ENCODE assay signal across 22 mouse cellular contexts in the genomic region with DNA sequence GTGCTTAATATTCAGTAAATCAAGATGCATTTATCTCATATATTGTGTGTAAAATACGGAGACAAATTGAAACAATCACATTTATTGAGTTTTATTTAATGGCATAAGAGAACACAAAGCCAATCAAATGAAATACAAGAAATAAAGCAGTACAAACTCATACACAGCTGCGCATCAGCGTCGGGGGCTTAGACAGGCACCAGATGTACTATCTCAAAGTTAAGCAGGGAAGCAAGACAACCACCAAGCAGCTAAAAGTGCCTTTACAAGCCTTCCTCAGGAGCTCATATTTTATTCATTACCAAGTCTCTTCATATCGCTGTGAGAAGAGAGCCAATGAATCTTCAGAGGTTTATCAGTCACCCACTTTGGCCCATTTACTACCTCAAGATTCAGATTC.
DNase-seq lines count a peak whose midpoint lies in the region; ATAC-seq and TF ChIP-seq lines count a peak whose summit lies in the region.
"Had no signal": no experiment of that assay in that cellular context is flagged by ENCODE, and none has a peak within 500 bp of the region (broad histone marks: within the 10 kb centered on the region; RNA-seq: fewer than 3 reads in every experiment).

No protein-coding gene starts in this region.

- ATAC-seq in kidney, postnatal 0 days (replicated peaks; ENCODE audit: low FRiP score, low read depth), result no peak
- ATAC-seq in lung, embryonic 14.5 days (ENCODE audit: insufficient read depth), result peak; percentile 66; the same call in 1 of the 2 replicates
- ATAC-seq in lung, embryonic 16.5 days (ENCODE audit: low read depth), result peak; percentile 52; the same call in 1 of the 2 replicates
- peak; percentile 46; the same call in 1 of the 2 replicates for ATAC-seq in stomach, embryonic 14.5 days (ENCODE audit: insufficient number of reproducible peaks, insufficient read depth, low FRiP score, low read depth)
- no peak for ATAC-seq in stomach, postnatal 0 days (ENCODE audit: low FRiP score, low TSS enrichment)
- ATAC-seq: activated CD4-positive, CD25-positive, alpha-beta regulatory T cell, adult 4 months; CD4-positive, CD25-positive, alpha-beta regulatory T cell, adult 4 months; Patski had no signal

- H3K9ac ChIP-seq in kidney, postnatal 0 days (ENCODE audit: low read depth, low read length), result no peak overlapping the region
- no peak overlapping the region for H3K9ac ChIP-seq in lung, embryonic 14.5 days
- H3K9ac ChIP-seq in lung, embryonic 16.5 days (ENCODE audit: low read length), result no peak overlapping the region
- H3K9ac ChIP-seq in stomach, embryonic 14.5 days (replicated peaks; ENCODE audit: low read depth, low read length), result no peak overlapping the region
- H3K9ac ChIP-seq in stomach, postnatal 0 days (ENCODE audit: low read length), result no peak overlapping the region

- TF ChIP-seq CTCF in kidney, postnatal 0 days (IDR thresholded peaks at IDR 0.05; ENCODE audit: low read depth), result no peak
- no peak for TF ChIP-seq CTCF in lung, embryonic 14.5 days (IDR thresholded peaks at IDR 0.05; ENCODE audit: low read depth)
- TF ChIP-seq CTCF in stomach, postnatal 0 days (IDR thresholded peaks at IDR 0.05; ENCODE audit: low read depth), result no peak

- TF ChIP-seq EP300 in stomach, postnatal 0 days (optimal IDR thresholded peaks at IDR 0.05), result no peak

- DNase-seq in kidney, postnatal 0 days (ENCODE audit: low spot score), result peak; percentile 34
- DNase-seq in kidney, postnatal 14 days, result no peak
- peak; percentile 60 for DNase-seq in lung, embryonic 14.5 days
- DNase-seq in lung, postnatal 36 days, result no peak
- DNase-seq in lung, postnatal 10 days, result no peak
- DNase-seq in stomach, postnatal 0 days (ENCODE audit: low spot score), result no peak
- DNase-seq: adrenal gland, adult 2 months; adrenal gland, adult 8-10 months; adrenal gland, postnatal 10 days; adrenal gland, postnatal 14 days; adrenal gland, postnatal 25 days; adrenal gland, postnatal 36 days; B cell, adult 2 months; cerebellum, adult 11 months; cerebellum, adult 11-12 months had no signal

- no peaks in the 10 kb centered on the region for H3K36me3 ChIP-seq in kidney, postnatal 0 days (ENCODE audit: insufficient read depth, low read length)
- no peaks in the 10 kb centered on the region for H3K36me3 ChIP-seq in lung, embryonic 14.5 days (ENCODE audit: insufficient read depth)
- H3K36me3 ChIP-seq in lung, embryonic 16.5 days (ENCODE audit: control insufficient read depth, insufficient read depth, low read length), result no peaks in the 10 kb centered on the region
- no peaks in the 10 kb centered on the region for H3K36me3 ChIP-seq in stomach, embryonic 14.5 days (ENCODE audit: control insufficient read depth, insufficient read depth, low read length)
- no peaks in the 10 kb centered on the region for H3K36me3 ChIP-seq in stomach, postnatal 0 days (ENCODE audit: control insufficient read depth, insufficient read depth, low read length)
- H3K36me3 ChIP-seq: G1E had no signal

- H3K27me3 ChIP-seq in kidney, postnatal 0 days (ENCODE audit: insufficient read depth, low read length), result no peaks in the 10 kb centered on the region
- no peaks in the 10 kb centered on the region for H3K27me3 ChIP-seq in lung, embryonic 14.5 days (ENCODE audit: insufficient read depth, low read length)
- no peaks in the 10 kb centered on the region for H3K27me3 ChIP-seq in lung, embryonic 16.5 days (ENCODE audit: control insufficient read depth, insufficient read depth, low read depth, low read length)
- H3K27me3 ChIP-seq in stomach, embryonic 14.5 days (ENCODE audit: control insufficient read depth, insufficient read depth, low read length), result no peaks in the 10 kb centered on the region
- H3K27me3 ChIP-seq in stomach, postnatal 0 days (ENCODE audit: control insufficient read depth, insufficient read depth, low read length), result no peaks in the 10 kb centered on the region
- H3K27me3 ChIP-seq: CH12.LX, Patski had no signal

- H3K4me3 ChIP-seq in kidney, postnatal 0 days (replicated peaks; ENCODE audit: low read depth, low read length), result no peak overlapping the region
- H3K4me3 ChIP-seq in lung, embryonic 14.5 days (ENCODE audit: low read depth, low read length), result no peak overlapping the region
- no peak overlapping the region for H3K4me3 ChIP-seq in lung, embryonic 16.5 days (ENCODE audit: low read length)
- no peak overlapping the region for H3K4me3 ChIP-seq in stomach, embryonic 14.5 days (ENCODE audit: low read depth, low read length)
- H3K4me3 ChIP-seq in stomach, postnatal 0 days (ENCODE audit: low read depth, low read length), result no peak overlapping the region

- H3K27ac ChIP-seq in kidney, postnatal 0 days, result no peak overlapping the region
- no peak overlapping the region for H3K27ac ChIP-seq in lung, embryonic 14.5 days (ENCODE audit: low read depth)
- H3K27ac ChIP-seq in lung, embryonic 16.5 days (ENCODE audit: low read length), result no peak overlapping the region
- H3K27ac ChIP-seq in stomach, embryonic 14.5 days (ENCODE audit: low read length), result no peak overlapping the region
- H3K27ac ChIP-seq in stomach, postnatal 0 days (replicated peaks), result no peak overlapping the region

- no peak overlapping the region for H3K4me2 ChIP-seq in kidney, postnatal 0 days (ENCODE audit: low read length)
- H3K4me2 ChIP-seq in lung, embryonic 14.5 days, result no peak overlapping the region
- no peak overlapping the region for H3K4me2 ChIP-seq in lung, embryonic 16.5 days (ENCODE audit: low read depth, low read length)
- no peak overlapping the region for H3K4me2 ChIP-seq in stomach, embryonic 14.5 days (replicated peaks; ENCODE audit: low read depth, low read length)
- no peak overlapping the region for H3K4me2 ChIP-seq in stomach, postnatal 0 days (replicated peaks; ENCODE audit: low read depth)

- no peaks in the 10 kb centered on the region for H3K4me1 ChIP-seq in kidney, postnatal 0 days (replicated peaks; ENCODE audit: insufficient read depth, low read length)
- H3K4me1 ChIP-seq in lung, embryonic 14.5 days (ENCODE audit: insufficient read depth), result no peaks in the 10 kb centered on the region
- no peaks in the 10 kb centered on the region for H3K4me1 ChIP-seq in lung, embryonic 16.5 days (replicated peaks; ENCODE audit: control insufficient read depth, insufficient read depth, low read length)
- H3K4me1 ChIP-seq in stomach, embryonic 14.5 days (ENCODE audit: control insufficient read depth, insufficient read depth, low read length), result peaks cover 4% of the 10 kb centered on the region; the same call in 1 of the 2 replicates
- no peaks in the 10 kb centered on the region for H3K4me1 ChIP-seq in stomach, postnatal 0 days (replicated peaks; ENCODE audit: control insufficient read depth, insufficient read depth)

- no peaks in the 10 kb centered on the region for H3K9me3 ChIP-seq in kidney, postnatal 0 days (replicated peaks; ENCODE audit: low read length)
- no peaks in the 10 kb centered on the region for H3K9me3 ChIP-seq in lung, embryonic 14.5 days (ENCODE audit: low read depth, low read length)
- no peaks in the 10 kb centered on the region for H3K9me3 ChIP-seq in lung, embryonic 16.5 days (ENCODE audit: control insufficient read depth, low read length)
- no peaks in the 10 kb centered on the region for H3K9me3 ChIP-seq in stomach, embryonic 14.5 days (ENCODE audit: control insufficient read depth, low read depth, low read length)
- H3K9me3 ChIP-seq in stomach, postnatal 0 days (ENCODE audit: control insufficient read depth, low read length), result no peaks in the 10 kb centered on the region

- whole genome bisulfite sequencing in kidney, postnatal 0 days, result 54% methylated on average over 5 of the region's 5 CpGs
- WGBS in lung, embryonic 14.5 days, result 42% methylated on average over 5 of the region's 5 CpGs
- 43% methylated on average over 5 of the region's 5 CpGs for WGBS in lung, embryonic 16.5 days
- WGBS in stomach, embryonic 14.5 days, result 44% methylated on average over 5 of the region's 5 CpGs
- WGBS in stomach, postnatal 0 days, result 46% methylated on average over 5 of the region's 5 CpGs

Comparison
In these comparisons a context has a peak if more than half of its experiments do, and no peak if none do; other contexts are left out.
1. ATAC-seq: peak in lung, embryonic 14.5 days (single experiment), lung, embryonic 16.5 days (single experiment) and stomach, embryonic 14.5 days (single experiment); none in kidney, postnatal 0 days (single experiment) and stomach, postnatal 0 days (single experiment).
2. DNase-seq: peak in kidney, postnatal 0 days (single experiment) and lung, embryonic 14.5 days (single experiment); none in kidney, postnatal 14 days (single experiment), lung, postnatal 36 days (single experiment), lung, postnatal 10 days (single experiment) and stomach, postnatal 0 days (single experiment).